Mouse (Mus musculus) heart, embryonic 13.5 days (tissue): ENCODE results near the gene Ankrd28. TPM values are rescaled to one million over a fixed set of nuclear protein-coding genes. Genes with fewer than 3 reads are reported as not detected.

Experiments used
- ATAC-seq: fragments of 200-750 bp; cut with Nextera tagmentation; 2 replicates; pipeline ENCODE4 v1.8.0; 2017; ENCODE audit warnings: moderate TSS enrichment; ENCODE audit not compliant: insufficient number of reproducible peaks, low FRiP score, low TSS enrichment; ENCODE audit errors: extremely low read depth
- H3K27ac ChIP-seq: fragments of 300-500 bp; sonication (generic); replicated peaks from 2 replicates; pipeline ENCODE4 v1.5.1; 2015; ENCODE audit warnings: moderate library complexity, mild to moderate bottlenecking, inconsistent platforms
- H3K27me3 ChIP-seq: fragments of 300-500 bp; sonication (generic); replicated peaks from 2 replicates; pipeline ENCODE4 v1.6.1; 2015; ENCODE audit warnings: mild to moderate bottlenecking, inconsistent platforms
- H3K36me3 ChIP-seq: fragments of 300-500 bp; sonication (generic); 2 replicates; pipeline ENCODE4 v1.6.1; 2015; ENCODE audit warnings: mild to moderate bottlenecking, inconsistent platforms
- H3K4me1 ChIP-seq: fragments of 300-500 bp; sonication (generic); 2 replicates; pipeline ENCODE4 v1.6.1; 2015; ENCODE audit warnings: inconsistent platforms
- H3K4me2 ChIP-seq: fragments of 300-500 bp; sonication (generic); 2 replicates; pipeline ENCODE4 v1.6.1; 2015; ENCODE audit warnings: inconsistent platforms, mild to moderate bottlenecking, moderate library complexity
- H3K4me3 ChIP-seq: fragments of 300-500 bp; sonication (generic); 2 replicates; pipeline ENCODE4 v1.5.1; 2015; ENCODE audit warnings: moderate library complexity, mild to moderate bottlenecking, inconsistent platforms
- H3K9ac ChIP-seq: fragments of 300-500 bp; sonication (generic); 2 replicates; pipeline ENCODE4 v1.6.1; 2015; ENCODE audit warnings: inconsistent platforms, mild to moderate bottlenecking, moderate library complexity
- H3K9me3 ChIP-seq: fragments of 300-500 bp; sonication (generic); 2 replicates; pipeline ENCODE4 v1.6.1; 2016; ENCODE audit warnings: inconsistent platforms
- WGBS: fragments of 180-500 bp; shearing (Covaris S2); methylation state at CpG from one replicate; pipeline ENCODE4 v1.1.7; 2015; ENCODE audit warnings: mixed read lengths; 5-methylcytosine and 5-hydroxymethylcytosine counted together
- polyA plus RNA-seq: library from polyadenylated mRNA; unstranded; fragments of >200 nt; fragmentation: Nextera tagmentation; extraction: Ambion mirVana; gene quantifications from 2 replicates; pipeline ENCODE4 v1.2.1, GENCODE M21; 2015

The Ankrd28 gene
- polyA plus RNA-seq, 1 experiment from 2014 or later, result 4.9 TPM

DNA sequence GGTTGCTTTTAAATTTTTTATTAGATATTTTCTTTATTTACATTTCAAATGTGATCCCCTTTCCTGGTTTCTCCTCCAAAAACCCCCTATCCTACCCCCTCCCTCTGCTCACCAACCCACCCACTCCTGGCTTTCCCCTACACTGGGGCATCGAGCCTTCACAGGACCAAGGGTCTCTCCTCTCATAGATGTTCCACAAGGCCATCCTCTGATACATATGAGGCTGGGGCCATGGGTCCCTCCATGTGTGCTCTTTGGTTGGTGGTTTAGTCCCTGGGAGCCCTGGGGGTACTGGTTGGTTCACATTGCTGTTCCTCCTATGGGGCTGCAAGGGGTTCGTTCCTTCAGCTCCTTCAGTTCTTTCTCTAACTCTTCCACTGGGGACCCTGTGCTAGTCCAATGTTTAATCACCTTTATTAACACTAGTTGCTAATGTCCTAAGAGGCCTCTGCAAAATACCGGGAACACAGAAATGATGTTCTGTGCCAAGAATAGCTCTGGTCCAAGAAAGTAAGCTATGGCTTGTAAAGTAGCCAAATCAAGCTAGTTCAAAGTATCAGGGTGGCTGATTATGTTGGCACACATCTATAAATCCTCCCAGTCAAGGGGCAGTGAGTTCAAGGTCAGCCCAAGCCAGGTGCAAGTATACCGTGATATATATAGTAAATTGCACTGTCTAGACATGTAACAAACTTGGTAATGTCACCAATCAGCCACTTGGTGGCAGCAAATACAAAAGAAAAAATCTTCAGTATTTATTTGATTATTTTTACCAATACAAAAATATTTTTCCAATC, 36.3 kb downstream of the Ankrd28 start:
- Histone ChIP-seq H3K36me3 (no peaks in the 10 kb centered on the region), H3K9me3 (no peaks in the 10 kb centered on the region), H3K27ac (no peak overlapping the region), H3K4me1 (peaks cover 22% of the 10 kb centered on the region), H3K9ac (0 out of 2 replicates have a peak overlapping the region, but pooled peaks have one; percentile 44), H3K27me3 (no peaks in the 10 kb centered on the region), H3K4me2 (no peak overlapping the region), H3K4me3 (no peak overlapping the region)
- WGBS, result 58% methylated on average over 4 of the region's 4 CpGs
- no peak for ATAC-seq

DNA sequence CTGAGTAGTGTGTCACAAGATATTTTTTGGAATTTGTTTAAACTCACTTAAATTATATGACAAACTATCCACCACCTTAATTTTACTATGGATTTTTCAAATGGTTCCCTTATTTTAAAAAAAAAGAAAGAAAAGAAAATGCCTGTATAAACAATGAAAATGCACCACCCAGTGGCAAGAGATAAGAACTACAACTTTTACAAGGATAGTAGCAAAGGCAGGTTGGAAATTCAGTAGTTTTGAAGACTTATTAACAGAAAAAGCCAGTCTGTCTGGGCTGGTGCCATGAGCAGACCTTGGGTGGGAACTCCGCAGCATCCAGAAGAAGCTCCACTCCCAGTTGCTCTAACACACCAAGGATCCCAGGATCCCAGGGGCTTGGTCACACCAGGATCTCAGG, 39.7 kb downstream of the Ankrd28 start:
- no peak for ATAC-seq

DNA sequence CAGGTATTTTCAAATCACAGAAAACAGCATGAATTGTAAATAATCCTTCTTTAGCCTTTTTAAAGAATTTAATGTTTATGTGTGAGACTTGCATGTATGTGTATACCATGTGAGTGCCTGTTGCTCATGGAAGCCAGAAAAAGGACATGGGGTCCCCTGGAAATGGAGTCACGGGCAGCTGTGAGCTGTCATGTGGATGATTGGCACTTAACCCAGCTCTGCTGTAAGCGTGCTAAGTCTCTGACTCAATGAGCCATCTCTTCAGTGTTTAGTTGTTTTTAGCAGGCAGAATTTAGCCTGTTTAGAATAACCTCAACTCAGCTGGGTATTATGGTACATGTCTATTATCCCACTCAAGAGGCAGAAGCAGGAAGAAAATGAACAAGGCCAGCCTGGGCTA, 43.5 kb downstream of the Ankrd28 start:
- 0 out of 2 replicates have a peak overlapping the region, but pooled peaks have one; percentile 15 for H3K27ac ChIP-seq
- no peak overlapping the region for H3K4me3 ChIP-seq
- no peaks in the 10 kb centered on the region for H3K9me3 ChIP-seq
- H3K4me1 ChIP-seq, result peaks cover 25% of the 10 kb centered on the region
- H3K36me3 ChIP-seq, result no peaks in the 10 kb centered on the region
- ATAC-seq, result no peak
- 56% methylated on average over 2 of the region's 2 CpGs for WGBS
- no peak overlapping the region for H3K9ac ChIP-seq
- H3K4me2 ChIP-seq, result no peak overlapping the region
- H3K27me3 ChIP-seq, result no peaks in the 10 kb centered on the region

More for the DNA sequence above, 39.7 kb downstream of the Ankrd28 start:
- H3K9me3 ChIP-seq, result no peaks in the 10 kb centered on the region
- H3K4me3 ChIP-seq, result no peak overlapping the region
- no peak overlapping the region for H3K9ac ChIP-seq
- H3K27ac ChIP-seq, result no peak overlapping the region
- no peaks in the 10 kb centered on the region for H3K36me3 ChIP-seq
- H3K4me2 ChIP-seq, result no peak overlapping the region
- H3K27me3 ChIP-seq, result no peaks in the 10 kb centered on the region
- H3K4me1 ChIP-seq, result peaks cover 21% of the 10 kb centered on the region
- WGBS, result 46% methylated on average over 1 of the region's 1 CpGs

DNA sequence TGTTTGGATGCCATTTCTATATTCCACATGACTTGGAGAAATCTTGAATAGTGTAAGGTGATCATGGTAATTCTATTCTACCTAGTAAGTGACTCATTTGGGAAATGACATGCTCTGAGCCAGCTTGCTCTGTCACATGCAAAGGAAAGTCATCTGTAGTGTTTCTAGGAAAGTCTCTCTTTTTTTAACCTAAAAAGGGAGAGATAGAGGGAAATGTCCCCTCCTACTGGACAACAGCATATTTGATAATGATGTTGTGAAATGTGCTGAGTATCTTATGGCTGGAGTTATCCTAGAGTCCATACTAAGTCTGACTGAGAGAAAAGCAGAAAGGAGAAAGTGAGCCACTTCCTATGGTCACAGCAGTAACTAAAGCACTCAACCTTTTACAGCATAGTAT, 44.8 kb downstream of the Ankrd28 start:
- H3K9me3 ChIP-seq, result no peaks in the 10 kb centered on the region
- no peak for ATAC-seq
- H3K4me3 ChIP-seq, result no peak overlapping the region

DNA sequence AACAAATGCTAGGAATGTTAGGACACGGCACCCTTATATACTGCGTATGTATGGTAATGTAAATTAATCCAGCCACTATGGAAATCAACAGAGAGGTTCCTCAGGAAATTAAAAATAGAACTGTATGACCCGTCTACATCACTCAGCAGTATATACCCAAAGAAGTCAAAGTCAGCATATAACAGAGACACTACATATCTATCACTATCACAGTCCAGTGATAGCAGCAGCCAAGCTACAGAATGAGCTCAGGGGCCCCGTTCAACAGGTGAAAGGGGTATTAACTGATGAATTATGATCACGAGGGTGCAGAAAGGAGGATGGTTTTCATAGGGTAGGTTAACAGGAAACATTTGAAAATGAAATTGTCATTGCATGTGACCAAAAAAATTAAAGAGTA, 45.5 kb downstream of the Ankrd28 start:
- Histone ChIP-seq H3K27ac (no peak overlapping the region; the same call in 1 of the 2 replicates), H3K9me3 (no peaks in the 10 kb centered on the region), H3K4me2 (no peak overlapping the region), H3K9ac (no peak overlapping the region), H3K36me3 (no peaks in the 10 kb centered on the region), H3K27me3 (no peaks in the 10 kb centered on the region), H3K4me1 (peaks cover 40% of the 10 kb centered on the region), H3K4me3 (no peak overlapping the region)
- no peak for ATAC-seq
- WGBS, result 60% methylated on average over 5 of the region's 5 CpGs

More for the DNA sequence above, 44.8 kb downstream of the Ankrd28 start:
- 0 out of 2 replicates have a peak overlapping the region, but pooled peaks have one; percentile 37 for H3K27ac ChIP-seq
- H3K9ac ChIP-seq, result no peak overlapping the region
- H3K36me3 ChIP-seq, result no peaks in the 10 kb centered on the region
- H3K4me1 ChIP-seq, result peaks cover 35% of the 10 kb centered on the region
- H3K27me3 ChIP-seq, result no peaks in the 10 kb centered on the region
- no peak overlapping the region for H3K4me2 ChIP-seq

DNA sequence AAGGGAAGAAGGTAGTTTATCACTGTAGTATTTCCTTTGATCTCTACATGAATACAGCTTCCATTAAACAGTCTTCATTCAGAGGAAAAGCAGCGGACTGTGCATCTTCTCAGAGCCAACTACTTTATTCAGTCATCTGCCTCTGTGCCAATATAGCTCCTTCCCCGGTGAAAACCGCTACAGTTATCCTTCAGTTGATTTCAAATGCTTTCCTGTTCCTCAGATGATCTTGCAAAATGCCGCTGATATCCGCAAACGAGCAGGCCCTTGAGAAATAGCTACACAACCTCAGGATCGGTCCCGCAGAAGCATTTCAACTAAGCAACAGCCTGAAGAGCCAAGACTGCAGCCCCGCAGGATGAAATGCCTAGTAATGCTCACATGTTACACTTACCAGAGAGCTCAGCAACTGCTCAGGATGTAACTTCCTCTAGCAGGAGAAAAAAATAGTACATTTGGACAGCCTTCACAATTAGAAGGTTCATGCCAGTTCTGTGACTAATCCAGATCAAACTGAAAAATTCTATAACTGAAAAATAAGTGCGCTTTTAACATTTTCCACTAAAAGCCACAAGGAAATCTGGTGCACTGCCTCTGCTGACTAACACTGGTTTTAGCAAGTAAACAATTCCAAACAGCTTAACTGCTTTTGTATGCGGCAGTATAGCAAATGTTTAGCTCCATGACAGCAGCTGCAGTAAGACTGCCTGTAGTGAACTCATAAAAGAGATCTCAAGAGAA, 49.0 kb downstream of the Ankrd28 start:
- H3K9me3 ChIP-seq, result no peaks in the 10 kb centered on the region
- H3K27ac ChIP-seq, result peak overlapping the region; percentile 79
- no peak for ATAC-seq
- no peaks in the 10 kb centered on the region for H3K27me3 ChIP-seq
- peak overlapping the region; percentile 58 for H3K4me2 ChIP-seq
- H3K9ac ChIP-seq, result peak overlapping the region; percentile 48
- no peaks in the 10 kb centered on the region for H3K36me3 ChIP-seq
- peak overlapping the region; percentile 25 for H3K4me3 ChIP-seq
- peaks cover 40% of the 10 kb centered on the region for H3K4me1 ChIP-seq
- 44% methylated on average over 11 of the region's 11 CpGs for WGBS

DNA sequence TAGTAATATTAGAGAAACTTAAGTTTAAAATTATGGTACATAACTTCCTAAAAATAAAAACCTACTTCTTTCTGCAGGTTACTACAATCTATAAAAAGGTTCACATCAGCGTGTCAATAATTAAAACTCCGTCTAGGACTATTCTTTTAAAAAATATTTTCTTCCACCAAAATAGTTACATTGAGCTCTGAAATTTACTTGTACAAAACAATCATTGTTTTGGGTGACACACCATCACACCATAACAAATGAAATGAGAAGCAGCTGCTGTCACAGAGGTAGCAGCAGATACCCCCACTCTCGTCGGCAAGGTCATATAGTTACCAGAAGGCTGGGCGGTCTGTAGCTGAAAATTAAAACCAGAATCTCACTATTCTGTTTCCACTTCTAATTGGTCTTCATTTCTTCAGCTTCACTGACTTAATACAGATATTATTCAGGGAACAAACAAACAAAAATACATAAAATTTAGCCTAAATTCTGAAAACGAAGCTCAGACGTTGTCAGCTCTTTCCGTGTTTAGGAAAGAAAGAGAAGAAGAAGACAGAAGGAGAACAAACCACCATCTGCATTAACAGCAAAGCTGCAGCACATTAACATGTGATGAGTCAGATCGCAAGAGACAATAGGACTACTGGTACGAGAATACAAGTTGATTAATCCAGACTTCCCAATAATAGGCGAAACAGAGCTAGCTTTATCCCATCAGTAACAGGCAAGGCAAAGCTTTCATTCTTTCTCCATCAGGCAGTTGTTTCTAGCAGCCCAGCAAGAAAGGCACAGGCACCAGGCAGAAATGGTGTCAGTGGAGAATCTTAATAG, 49.8 kb downstream of the Ankrd28 start:
- 75% methylated on average over 11 of the region's 11 CpGs for WGBS
- H3K9ac ChIP-seq, result peak overlapping the region; percentile 48
- H3K4me2 ChIP-seq, result peak overlapping the region; percentile 58
- peak overlapping the region; percentile 79 for H3K27ac ChIP-seq
- no peak for ATAC-seq
- H3K4me3 ChIP-seq, result peak overlapping the region; percentile 25
- H3K36me3 ChIP-seq, result no peaks in the 10 kb centered on the region
- no peaks in the 10 kb centered on the region for H3K27me3 ChIP-seq
- H3K9me3 ChIP-seq, result no peaks in the 10 kb centered on the region
- peaks cover 37% of the 10 kb centered on the region for H3K4me1 ChIP-seq

DNA sequence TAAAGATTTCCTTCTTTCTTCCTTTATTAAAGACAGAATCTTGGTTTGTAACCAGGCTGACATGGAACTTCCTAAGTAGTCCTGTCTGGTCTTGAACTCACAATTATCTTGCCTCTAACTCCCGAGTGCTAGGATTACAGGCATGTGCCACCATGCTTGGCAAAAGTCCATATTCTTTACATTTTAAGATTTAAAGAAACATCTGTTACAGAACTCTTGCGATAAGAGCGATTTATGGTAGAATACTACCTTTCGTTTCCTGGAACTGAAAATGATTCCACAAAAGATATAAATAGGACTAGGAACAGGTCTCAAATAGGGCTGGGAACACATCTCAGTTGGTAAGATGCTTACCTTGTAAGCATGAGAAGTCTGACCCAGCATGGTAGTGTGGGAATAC, 56.9 kb downstream of the Ankrd28 start:
- H3K4me1 ChIP-seq, result peaks cover 15% of the 10 kb centered on the region
- H3K27ac ChIP-seq, result no peak overlapping the region
- ATAC-seq, result no peak
- 87% methylated on average over 4 of the region's 4 CpGs for WGBS
- no peak overlapping the region for H3K9ac ChIP-seq
- H3K27me3 ChIP-seq, result no peaks in the 10 kb centered on the region
- no peak overlapping the region for H3K4me3 ChIP-seq
- no peaks in the 10 kb centered on the region for H3K9me3 ChIP-seq
- no peaks in the 10 kb centered on the region for H3K36me3 ChIP-seq
- no peak overlapping the region for H3K4me2 ChIP-seq

DNA sequence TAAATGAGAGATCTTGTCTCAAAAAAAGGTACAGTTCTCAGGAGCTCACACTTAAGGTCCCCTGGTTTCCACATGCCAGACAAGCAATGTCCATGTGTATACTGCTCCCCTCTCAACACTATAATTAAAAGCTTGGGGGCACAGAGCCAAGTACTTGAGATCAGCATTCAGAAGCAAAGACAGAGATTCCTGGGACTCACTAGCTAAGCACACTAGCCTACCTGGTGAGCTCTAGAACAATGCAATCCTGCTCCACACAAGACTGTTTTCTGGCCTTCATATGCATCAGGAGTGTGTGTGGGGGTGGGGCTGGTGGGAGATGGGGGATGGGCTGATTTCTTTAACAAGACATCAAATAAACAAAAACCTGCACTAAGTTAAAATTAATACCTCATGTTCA, 58.2 kb downstream of the Ankrd28 start:
- peaks cover 15% of the 10 kb centered on the region for H3K4me1 ChIP-seq
- H3K9me3 ChIP-seq, result no peaks in the 10 kb centered on the region
- H3K27me3 ChIP-seq, result no peaks in the 10 kb centered on the region
- no peak for ATAC-seq
- H3K9ac ChIP-seq, result 0 out of 2 replicates have a peak overlapping the region, but pooled peaks have one; percentile 28
- H3K4me3 ChIP-seq, result no peak overlapping the region
- no peaks in the 10 kb centered on the region for H3K36me3 ChIP-seq
- H3K4me2 ChIP-seq, result 0 out of 2 replicates have a peak overlapping the region, but pooled peaks have one; percentile 11
- H3K27ac ChIP-seq, result peak overlapping the region; percentile 57

DNA sequence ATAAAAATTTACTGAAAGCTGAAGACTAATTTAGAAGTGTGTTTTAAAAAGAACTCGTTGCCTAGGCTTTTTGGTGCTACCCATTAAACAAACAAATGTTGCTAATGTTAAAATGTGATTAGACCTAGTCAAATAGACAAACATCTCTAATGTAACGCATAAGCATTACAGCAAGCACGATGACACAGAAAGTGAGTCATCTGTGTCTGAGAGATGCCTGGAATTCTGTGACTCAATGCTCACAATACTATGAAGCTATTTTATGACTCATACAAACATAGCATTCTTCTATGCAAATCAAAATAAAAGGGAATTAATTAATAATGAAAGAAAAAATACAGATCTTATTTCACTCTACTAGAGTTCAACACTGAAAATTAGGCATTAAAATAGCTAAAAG, 61.9 kb downstream of the Ankrd28 start:
- Histone ChIP-seq H3K27me3 (no peaks in the 10 kb centered on the region), H3K9ac (no peak overlapping the region), H3K4me1 (peaks cover 12% of the 10 kb centered on the region), H3K27ac (no peak overlapping the region), H3K9me3 (no peaks in the 10 kb centered on the region), H3K4me3 (no peak overlapping the region), H3K4me2 (no peak overlapping the region), H3K36me3 (no peaks in the 10 kb centered on the region)
- WGBS, result 55% methylated on average over 3 of the region's 3 CpGs
- ATAC-seq, result no peak

DNA sequence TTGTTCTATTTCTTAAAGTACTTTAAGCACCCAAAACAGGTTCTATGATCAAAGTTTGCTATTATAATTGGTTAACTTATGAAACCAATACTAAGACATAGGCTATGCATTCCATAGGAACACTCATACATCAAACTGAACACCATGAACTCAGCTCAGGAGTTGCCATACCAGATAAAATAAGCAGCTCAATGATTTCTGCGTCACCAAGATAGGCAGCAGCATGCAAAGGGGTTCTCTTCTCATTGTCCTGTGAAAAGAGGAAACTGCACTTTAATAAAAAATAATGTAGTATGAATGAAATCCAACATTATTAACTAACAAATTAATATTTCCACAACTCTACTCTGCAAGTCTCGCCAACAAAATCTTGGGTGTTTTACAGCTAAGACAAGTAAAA, 66.4 kb downstream of the Ankrd28 start:
- ATAC-seq, result no peak
- Histone ChIP-seq H3K4me1 (no peaks in the 10 kb centered on the region), H3K9me3 (no peaks in the 10 kb centered on the region), H3K9ac (no peak overlapping the region), H3K27me3 (no peaks in the 10 kb centered on the region), H3K27ac (no peak overlapping the region), H3K4me2 (no peak overlapping the region), H3K4me3 (no peak overlapping the region), H3K36me3 (peaks cover 25% of the 10 kb centered on the region)
- WGBS, result 84% methylated on average over 2 of the region's 2 CpGs
